Mouse (Mus musculus) CD4-positive, CD25-positive, alpha-beta regulatory T cell, adult 2 months (primary cell): Measurements from ENCODE around the gene Gm49320.

Experiments
- DNase-seq: peaks from one replicate; pipeline ENCODE4 v3.0.0-alpha.2; 2012; ENCODE audit warnings: low read depth, low spot score

Gm49320 gene

DNA sequence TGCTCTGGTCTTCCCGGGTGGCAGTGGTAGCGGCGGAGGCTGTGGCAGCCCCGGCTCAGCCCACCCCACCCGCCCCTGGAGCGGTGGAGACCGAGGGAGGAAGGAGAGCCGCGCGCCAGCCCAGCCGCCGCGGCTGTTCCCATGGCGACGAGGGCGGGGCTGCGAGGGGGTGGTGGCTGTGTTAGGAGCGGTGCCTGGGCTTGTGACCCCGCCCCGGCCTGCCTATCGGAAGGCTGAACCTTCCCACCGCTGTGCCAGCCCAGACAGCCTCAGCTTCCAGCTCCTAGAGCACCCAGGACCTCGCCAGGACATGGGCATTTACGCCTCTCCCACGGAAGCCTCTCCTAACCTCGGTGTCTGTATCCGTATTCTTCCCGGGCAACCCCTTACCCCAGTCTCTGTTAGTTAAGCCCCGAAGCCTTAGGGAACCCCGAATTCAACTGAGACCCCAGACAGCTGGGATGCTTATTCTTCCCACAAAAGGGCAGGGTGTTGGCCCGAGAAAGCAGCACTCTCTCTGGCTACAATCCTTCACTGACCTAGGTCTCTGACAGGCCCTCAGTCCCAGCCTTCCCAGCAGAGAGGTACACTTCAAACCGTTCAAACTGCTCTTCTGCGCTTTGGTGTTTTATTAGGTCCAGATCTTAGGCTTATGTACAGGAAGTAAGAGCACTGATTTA is 20.6 kb downstream of the Gm49320 start, which contains the start of gene Ctxn1:
Ctxn1 (minus strand) TSS at position 150 of the 680 bp plus-strand sequence.
- peak; percentile 95 for DNase-seq

DNA sequence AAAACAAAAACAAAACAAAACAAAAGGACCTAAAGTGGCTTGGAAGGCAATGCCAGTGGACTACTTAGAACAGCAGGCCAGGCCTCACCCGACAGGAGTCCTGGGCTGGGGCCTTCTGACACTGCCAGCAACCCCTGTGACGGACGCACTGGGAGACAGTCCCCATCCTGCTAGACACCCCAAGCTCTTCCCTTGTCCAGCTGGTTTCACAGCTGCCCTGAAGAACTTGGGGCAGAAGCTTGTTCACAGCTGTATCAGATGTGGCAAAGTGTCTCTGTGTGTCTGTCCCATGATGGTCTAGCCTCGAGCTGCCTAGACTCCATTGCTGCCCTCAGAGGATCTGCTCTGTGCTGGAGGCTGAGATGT is 21.1 kb downstream of the Gm49320 start:
- DNase-seq: no peak

DNA sequence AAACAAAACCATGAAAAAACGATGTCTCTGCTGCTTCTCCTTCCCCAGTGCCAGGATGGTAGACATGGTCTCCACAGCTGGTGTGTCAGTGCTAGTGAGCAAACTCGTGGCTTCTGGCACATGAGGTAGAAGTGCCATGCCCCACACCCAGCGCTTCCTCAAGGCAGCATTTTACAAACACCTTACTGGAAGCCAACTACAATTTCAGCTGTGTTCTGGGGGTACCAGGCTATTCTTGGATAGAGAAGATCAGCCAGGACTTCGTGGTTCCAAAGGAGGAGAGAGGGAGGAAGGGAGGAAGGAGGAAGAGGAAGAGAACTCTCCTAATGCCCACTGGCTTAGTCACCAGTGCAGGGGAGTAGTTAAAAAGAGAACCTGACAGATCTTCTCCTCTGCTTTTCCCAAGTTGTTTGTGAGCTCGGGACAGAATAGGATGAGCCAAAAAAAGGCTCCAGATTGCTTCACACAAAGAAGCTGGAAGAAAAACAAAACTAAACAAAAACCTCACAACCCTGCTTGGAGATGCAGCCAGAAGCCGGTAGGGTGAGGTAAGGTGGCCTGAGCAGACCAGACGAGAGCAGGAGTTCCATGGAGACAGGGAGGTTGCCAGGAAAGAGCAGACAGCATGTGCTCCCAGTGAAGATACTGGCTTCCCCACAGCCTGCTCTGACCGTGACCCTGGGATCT is 24.6 kb downstream of the Gm49320 start:
- DNase-seq: no peak

DNA sequence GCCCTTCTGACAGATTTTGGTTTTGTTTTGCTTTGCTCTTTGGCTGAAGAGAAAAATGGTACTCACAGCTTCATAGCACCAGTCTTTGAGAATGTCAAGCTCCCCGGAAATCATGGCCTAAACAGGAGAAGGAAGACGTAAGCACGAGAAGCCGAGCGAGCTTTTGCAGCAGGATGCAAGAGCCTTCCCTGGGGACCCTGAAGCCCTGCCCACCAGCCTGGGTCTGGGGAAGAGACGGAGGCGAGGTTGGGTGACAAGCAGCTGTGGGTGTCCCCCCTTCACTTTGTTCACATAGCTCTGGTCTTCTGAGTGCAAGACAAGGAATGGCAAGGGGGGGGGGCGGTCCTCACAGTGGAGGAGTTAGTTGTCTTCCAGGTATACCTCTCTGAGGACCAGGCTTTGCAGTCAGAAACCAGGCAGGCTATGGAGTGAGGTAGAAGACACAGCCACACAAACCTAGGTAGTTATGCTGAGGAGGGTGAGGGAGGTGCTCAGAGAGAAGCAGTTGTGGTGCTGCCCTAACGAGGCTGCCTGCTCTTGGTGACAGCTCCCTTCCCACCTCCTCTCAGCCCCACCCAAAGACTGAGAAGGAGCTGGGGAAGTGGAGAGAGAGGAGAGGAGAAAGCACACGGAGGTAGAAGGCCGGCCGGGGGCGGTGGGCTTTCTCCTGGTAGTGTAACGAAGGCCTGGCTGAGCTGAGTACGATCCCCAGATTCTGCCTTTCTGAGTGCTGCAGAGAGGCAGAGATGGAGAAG is 26.7 kb downstream of the Gm49320 start:
- no peak for DNase-seq

DNA sequence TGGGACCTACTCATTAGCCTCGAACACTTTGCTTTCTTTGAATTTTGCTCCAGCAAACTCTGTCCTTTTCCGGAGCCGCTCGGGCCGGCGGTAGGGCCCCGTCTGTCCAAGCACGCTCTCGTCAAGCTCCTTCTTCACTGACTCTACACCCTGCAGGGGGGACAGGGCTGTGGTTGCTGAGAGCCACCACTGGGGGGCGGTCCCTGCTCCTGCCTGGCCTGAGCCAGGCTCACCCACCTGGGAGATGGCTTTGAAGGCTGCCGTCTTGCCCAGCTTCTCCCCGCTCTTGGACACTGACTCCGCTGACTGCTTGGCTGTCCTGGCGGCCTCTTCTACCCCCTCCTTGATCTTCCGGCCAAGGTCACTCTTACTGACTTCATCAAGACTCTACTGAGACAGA is 29.0 kb downstream of the Gm49320 start:
- DNase-seq: peak; percentile 48

DNA sequence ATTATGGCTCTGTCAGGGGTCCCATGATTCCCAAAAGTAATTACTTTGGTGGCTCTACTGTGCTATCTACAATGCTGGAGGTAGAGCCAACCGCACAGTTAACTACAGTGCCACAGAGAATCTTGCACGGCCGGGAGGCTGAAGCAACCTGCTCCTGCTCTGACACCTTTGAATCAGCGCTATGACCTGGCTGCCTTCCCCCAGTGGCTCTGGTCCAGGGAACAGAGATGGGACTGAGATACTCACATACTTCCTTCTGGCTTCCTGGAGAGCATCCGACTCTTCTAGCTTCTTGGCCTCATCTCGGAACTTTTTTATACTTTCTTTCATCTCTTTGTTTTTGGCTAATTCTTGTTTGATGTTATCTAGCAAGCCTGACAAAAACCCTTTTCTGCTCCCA is 30.9 kb downstream of the Gm49320 start:
- no peak for DNase-seq

DNA sequence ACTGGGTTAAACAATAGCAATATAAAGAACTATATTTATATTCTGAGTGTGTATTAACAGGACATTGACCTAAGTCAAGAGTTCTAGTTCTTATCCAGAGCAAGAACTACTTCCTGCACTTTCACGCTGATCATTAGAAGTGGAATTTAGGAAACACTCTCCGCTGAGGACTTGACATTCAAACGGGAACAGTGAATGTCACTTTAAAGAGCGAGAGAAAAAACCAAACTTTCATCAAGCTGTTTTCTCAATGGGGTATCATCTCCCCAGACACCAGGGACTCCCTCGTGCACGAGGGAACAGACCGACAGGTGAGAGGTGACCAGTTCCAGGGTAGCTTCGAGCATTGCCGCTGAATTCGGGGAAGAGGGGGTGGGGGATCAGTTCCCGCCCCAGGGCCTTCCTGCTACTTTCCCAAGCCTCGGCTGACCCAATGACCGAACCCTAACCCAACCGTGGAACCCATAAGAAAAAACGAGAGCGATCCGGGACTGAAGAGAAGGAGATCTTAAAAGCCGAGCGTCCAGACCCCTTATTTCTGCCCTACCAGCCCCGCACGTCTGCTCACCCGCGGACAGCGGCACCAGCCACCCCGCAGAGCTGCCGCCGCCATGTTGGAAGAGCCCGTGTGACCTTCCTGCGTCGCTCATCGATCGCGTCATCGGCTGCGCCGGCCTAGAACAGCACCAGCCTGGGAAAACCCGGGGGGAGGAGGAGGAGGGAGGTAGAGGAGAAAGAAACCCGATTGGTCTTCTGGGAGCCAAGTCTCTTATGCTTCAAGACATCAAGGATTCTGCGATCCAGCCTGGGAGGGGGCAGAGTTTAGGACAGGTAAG is 36.8 kb downstream of the Gm49320 start, which contains the start of gene Timm44:
Timm44 (minus strand) TSS at position 639 of the 836 bp plus-strand sequence.
- peak; percentile 97 for DNase-seq

DNA sequence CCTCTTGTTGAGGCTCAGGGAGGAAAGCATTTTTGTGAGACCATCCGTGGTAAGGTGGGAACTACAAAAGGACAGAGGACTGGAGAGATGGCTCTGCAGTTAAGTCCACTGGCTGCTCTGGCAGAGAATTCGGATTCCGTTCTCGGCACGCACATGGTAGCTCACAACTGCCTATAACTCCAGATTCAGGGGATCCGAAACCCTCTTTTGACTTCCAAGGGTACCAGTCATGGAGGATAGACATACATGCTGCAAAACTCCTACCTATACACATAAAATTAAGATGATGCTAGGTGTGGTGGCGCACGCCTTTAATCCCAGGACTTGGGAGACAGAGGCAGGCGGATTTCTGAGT is 37.4 kb downstream of the Gm49320 start:
- DNase-seq: no peak

DNA sequence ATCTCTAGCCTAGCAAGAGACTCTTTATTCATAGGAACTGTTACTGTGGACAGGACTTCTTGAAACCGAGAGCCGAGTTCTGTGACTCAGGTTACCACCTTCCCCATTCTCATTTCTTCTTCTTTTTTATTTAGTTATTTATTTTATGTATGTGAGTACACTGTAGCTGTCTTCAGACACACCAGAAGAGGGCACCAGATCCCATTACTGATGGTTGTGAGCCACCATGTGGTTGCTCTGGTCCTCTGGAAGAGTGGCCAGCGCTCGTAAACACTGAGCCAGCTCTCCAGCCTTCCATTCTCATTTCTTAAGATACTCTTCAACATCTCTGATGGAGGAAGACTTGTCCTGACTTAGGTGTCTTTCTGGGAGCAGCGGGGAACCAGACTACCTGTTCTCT is 54.1 kb downstream of the Gm49320 start:
- no peak for DNase-seq

DNA sequence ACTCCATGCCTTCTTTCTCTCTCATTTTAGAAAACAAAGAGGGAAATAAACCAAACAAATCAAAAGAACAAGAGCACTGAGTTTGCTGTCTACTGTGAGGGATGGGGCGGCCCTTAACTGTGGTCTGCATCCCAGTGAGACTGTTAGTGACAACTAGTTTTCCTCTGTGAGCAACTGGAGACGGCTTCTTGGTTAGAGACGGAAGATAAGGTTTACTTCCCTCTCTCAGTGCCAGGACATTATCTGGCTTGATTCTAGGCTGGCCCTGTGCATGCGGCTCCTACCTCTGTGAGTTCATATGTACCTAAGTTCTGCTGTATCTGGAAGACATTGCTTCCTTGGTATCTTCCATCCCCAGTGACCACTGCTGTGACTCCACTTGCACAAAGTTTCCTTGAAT is 59.2 kb downstream of the Gm49320 start:
- DNase-seq: no peak
